Mouse (Mus musculus) urinary bladder, postnatal 10 days (tissue): ENCODE data around the gene Gmip.

Source experiments
- DNase-seq: peaks from one replicate; pipeline ENCODE4 v3.0.0; 2022; ENCODE audit warnings: low spot score

The Gmip gene

GRCm38 (mm10) chr8:69861251-69861650 lies 52.8 kb downstream of the Gmip start:
- no peak for DNase-seq

- no peak for DNase-seq
Observed at GRCm38 (mm10) chr8:69863387-69864020, 55.0 kb downstream of the Gmip start.

GRCm38 (mm10) chr8:69864180-69864579 lies 55.7 kb downstream of the Gmip start:
- DNase-seq, result no peak

GRCm38 (mm10) chr8:69867696-69868326 lies 59.3 kb downstream of the Gmip start:
- no peak for DNase-seq

- DNase-seq, result no peak
Observed at GRCm38 (mm10) chr8:69870003-69870765, 61.7 kb downstream of the Gmip start.

GRCm38 (mm10) chr8:69870907-69871306 lies 62.4 kb downstream of the Gmip start:
- DNase-seq, result no peak
